Mouse (Mus musculus): ENCODE measurements around the gene Foxo4. TPM values are rescaled to one million over a fixed set of nuclear protein-coding genes. Genes with fewer than 3 reads are reported as not detected.

Foxo4 gene
- polyA plus RNA-seq, 1 experiment from 2014 or later, result 2.6 TPM

- Histone ChIP-seq H3K27ac (no peak overlapping the region), H3K36me3 (peaks cover 13% of the 10 kb centered on the region; the same call in 1 of the 2 replicates), H3K4me3 (no peak overlapping the region), H3K4me1 (peaks cover 18% of the 10 kb centered on the region), H3K9me3 (no peaks in the 10 kb centered on the region), H3K27me3 (ENCODE audit: insufficient read depth, poor library complexity, severe bottlenecking) (peaks cover 53% of the 10 kb centered on the region)
- WGBS, result 74% methylated on average over 9 of the region's 9 CpGs
- DNase-seq (ENCODE audit: low spot score), result no peak
Measured at GRCm38 (mm10) chrX:101301654-101302053, 47.3 kb downstream of the Foxo4 start.

GRCm38 (mm10) chrX:101304646-101305045 is 50.3 kb downstream of the Foxo4 start:
- Histone ChIP-seq H3K4me1 (peaks cover 9% of the 10 kb centered on the region; the same call in 1 of the 2 replicates), H3K9me3 (no peaks in the 10 kb centered on the region), H3K36me3 (no peaks in the 10 kb centered on the region), H3K27ac (no peak overlapping the region), H3K27me3 (ENCODE audit: insufficient read depth, poor library complexity, severe bottlenecking) (peaks cover 61% of the 10 kb centered on the region), H3K4me3 (no peak overlapping the region)
- WGBS, result 43% methylated on average over 2 of the region's 2 CpGs
- no peak for DNase-seq (ENCODE audit: low spot score)

GRCm38 (mm10) chrX:101309299-101309698 is 55.0 kb downstream of the Foxo4 start:
- Histone ChIP-seq H3K4me1 (no peaks in the 10 kb centered on the region; the same call in 1 of the 2 replicates), H3K9me3 (no peaks in the 10 kb centered on the region), H3K4me3 (no peak overlapping the region), H3K27ac (no peak overlapping the region), H3K27me3 (ENCODE audit: insufficient read depth, poor library complexity, severe bottlenecking) (peaks cover 58% of the 10 kb centered on the region), H3K36me3 (no peaks in the 10 kb centered on the region)
- WGBS, result 88% methylated on average over 5 of the region's 5 CpGs
- DNase-seq (ENCODE audit: low spot score), result no peak

Other genes with a start within 250 kb of the Foxo4 start
- gene Tex11, start 194.9 kb upstream of the Foxo4 start, polyA plus RNA-seq (2016; fragmentation: Nextera tagmentation; extraction: Ambion mirVana), result 0.15 and 0.31 TPM in 2 replicates
- 0.92 and 1.4 TPM in 2 replicates for gene Slc7a3, start 168.5 kb upstream of the Foxo4 start, polyA plus RNA-seq (2016; fragmentation: Nextera tagmentation; extraction: Ambion mirVana)
- 56.4 and 56.9 TPM in 2 replicates for gene Snx12, start 32.0 kb upstream of the Foxo4 start, polyA plus RNA-seq (2016; fragmentation: Nextera tagmentation; extraction: Ambion mirVana)
- not detected in 2 replicates for gene Gm614, start 9.5 kb downstream of the Foxo4 start, polyA plus RNA-seq (2016; fragmentation: Nextera tagmentation; extraction: Ambion mirVana)
- 12.5 and 13.2 TPM in 2 replicates for gene Il2rg, start 13.7 kb downstream of the Foxo4 start, polyA plus RNA-seq (2016; fragmentation: Nextera tagmentation; extraction: Ambion mirVana)
- gene Gm20489, start 14.5 kb downstream of the Foxo4 start, polyA plus RNA-seq (2016; fragmentation: Nextera tagmentation; extraction: Ambion mirVana), result not detected in 2 replicates
- gene Med12, start 19.5 kb downstream of the Foxo4 start, polyA plus RNA-seq (2016; fragmentation: Nextera tagmentation; extraction: Ambion mirVana), result 29.4 and 29.7 TPM in 2 replicates
- gene Nlgn3, start 44.6 kb downstream of the Foxo4 start, polyA plus RNA-seq (2016; fragmentation: Nextera tagmentation; extraction: Ambion mirVana), result 2.2 and 2.4 TPM in 2 replicates
- 0.43 and 6.9 TPM in 2 replicates for gene Gjb1, start 121.8 kb downstream of the Foxo4 start, polyA plus RNA-seq (2016; fragmentation: Nextera tagmentation; extraction: Ambion mirVana)
- 30.3 and 31.5 TPM in 2 replicates for gene Zmym3, start 166.3 kb downstream of the Foxo4 start, polyA plus RNA-seq (2016; fragmentation: Nextera tagmentation; extraction: Ambion mirVana)
- gene Nono, start 174.8 kb downstream of the Foxo4 start, polyA plus RNA-seq (2016; fragmentation: Nextera tagmentation; extraction: Ambion mirVana), result 350 and 419 TPM in 2 replicates
- 52.2 and 78.0 TPM in 2 replicates for gene Itgb1bp2, start 194.6 kb downstream of the Foxo4 start, polyA plus RNA-seq (2016; fragmentation: Nextera tagmentation; extraction: Ambion mirVana)